Mouse (Mus musculus) E14TG2a.4 (cell line): Measurements from ENCODE around the gene Nr3c2.

Experiments used
- CTCF ChIP-seq: conservative IDR thresholded peaks from 2 replicates; pipeline ENCODE4 v1.5.1; 2014; ENCODE audit warnings: low read length
- NANOG ChIP-seq: IDR thresholded peaks from 2 replicates; pipeline ENCODE4 v1.6.1; 2014; ENCODE audit warnings: borderline replicate concordance, low read length, mixed read lengths
- POU5F1 ChIP-seq: IDR thresholded peaks from 2 replicates; pipeline ENCODE4 v1.6.1; 2014; ENCODE audit warnings: low read length, borderline replicate concordance

- TF ChIP-seq NANOG (no peak), CTCF (no peak), POU5F1 (no peak)
Observed at GRCm38 (mm10) chr8:77275571-77275970, 376.3 kb downstream of the Nr3c2 start.
